Mouse (Mus musculus): ENCODE data around the gene Fcgrt.

The Fcgrt gene

GRCm38 (mm10) chr7:45083300-45083890, 20.3 kb downstream of the Fcgrt start:
- no peak for DNase-seq (ENCODE audit: inconsistent ontology term)

GRCm38 (mm10) chr7:45082401-45083299, 21.0 kb downstream of the Fcgrt start:
- no peak for DNase-seq (ENCODE audit: inconsistent ontology term)

GRCm38 (mm10) chr7:45081016-45081415, 22.6 kb downstream of the Fcgrt start:
- DNase-seq (ENCODE audit: inconsistent ontology term), result no peak

GRCm38 (mm10) chr7:45079856-45080255, 23.8 kb downstream of the Fcgrt start:
- peak; percentile 87 for DNase-seq (ENCODE audit: inconsistent ontology term)

GRCm38 (mm10) chr7:45078513-45078912, 25.1 kb downstream of the Fcgrt start:
- DNase-seq (ENCODE audit: inconsistent ontology term), result peak; percentile 30

- DNase-seq (ENCODE audit: inconsistent ontology term), result no peak
These were observed 25.8 kb downstream of the Fcgrt start for GRCm38 (mm10) chr7:45077829-45078228.

GRCm38 (mm10) chr7:45077322-45077721, 26.3 kb downstream of the Fcgrt start:
- no peak for DNase-seq (ENCODE audit: inconsistent ontology term)

GRCm38 (mm10) chr7:45076501-45076900, 27.1 kb downstream of the Fcgrt start:
- no peak for DNase-seq (ENCODE audit: inconsistent ontology term)

- peak; percentile 84 for DNase-seq (ENCODE audit: inconsistent ontology term)
These were observed 28.2 kb downstream of the Fcgrt start for GRCm38 (mm10) chr7:45075405-45075804.

GRCm38 (mm10) chr7:45073949-45074348, 29.7 kb downstream of the Fcgrt start:
- DNase-seq (ENCODE audit: inconsistent ontology term), result no peak

GRCm38 (mm10) chr7:45073171-45073707, 30.4 kb downstream of the Fcgrt start:
- DNase-seq (ENCODE audit: inconsistent ontology term), result no peak

- no peak for DNase-seq (ENCODE audit: inconsistent ontology term)
These were observed 31.4 kb downstream of the Fcgrt start for GRCm38 (mm10) chr7:45072230-45072629.

- no peak for DNase-seq (ENCODE audit: inconsistent ontology term)
These were observed 34.0 kb downstream of the Fcgrt start for GRCm38 (mm10) chr7:45069671-45070070.

- peak; percentile 44 for DNase-seq (ENCODE audit: inconsistent ontology term)
These were observed 35.7 kb downstream of the Fcgrt start for GRCm38 (mm10) chr7:45068000-45068318.

GRCm38 (mm10) chr7:45067190-45067999, 36.3 kb downstream of the Fcgrt start:
- no peak for DNase-seq (ENCODE audit: inconsistent ontology term)

- peak; percentile 93 for DNase-seq (ENCODE audit: inconsistent ontology term)
These were observed 41.3 kb downstream of the Fcgrt start, which contains the start of the genes Nosip and Prrg2 for GRCm38 (mm10) chr7:45062239-45062835. Nosip (plus strand) TSS chr7:45062429. Prrg2 (minus strand) TSS chr7:45062677.

GRCm38 (mm10) chr7:45061532-45062075, 42.0 kb downstream of the Fcgrt start:
- DNase-seq (ENCODE audit: inconsistent ontology term), result no peak

GRCm38 (mm10) chr7:45060632-45061122, 43.0 kb downstream of the Fcgrt start:
- DNase-seq (ENCODE audit: inconsistent ontology term), result no peak

- no peak for DNase-seq (ENCODE audit: inconsistent ontology term)
These were observed 44.8 kb downstream of the Fcgrt start for GRCm38 (mm10) chr7:45058607-45059571.

GRCm38 (mm10) chr7:45056972-45057348, 46.7 kb downstream of the Fcgrt start:
- no peak for DNase-seq (ENCODE audit: inconsistent ontology term)
